In the genomic region with DNA sequence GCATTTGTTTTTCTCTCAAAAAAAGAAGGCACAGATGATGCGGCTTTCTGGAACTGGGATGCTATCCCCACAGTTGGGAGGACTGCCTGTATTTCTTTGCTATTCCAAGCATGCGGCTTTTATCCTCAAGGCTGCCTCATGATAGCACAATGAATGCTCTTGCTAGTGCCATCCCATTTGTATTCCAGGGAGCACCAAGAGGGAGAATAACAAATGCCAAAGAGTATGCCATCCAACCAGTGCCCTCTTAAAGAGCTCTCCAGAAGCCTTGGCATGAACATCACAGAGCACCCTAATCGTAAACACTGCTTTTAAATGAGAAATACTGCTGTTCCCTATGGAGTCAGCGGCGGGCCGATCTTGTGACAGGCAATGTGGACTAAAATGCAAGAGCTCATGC, we compare ENCODE assay signal across 16 mouse cellular contexts.
DNase-seq lines count a peak whose midpoint lies in the region; ATAC-seq lines count a peak whose summit lies in the region.
"Had no signal": no experiment of that assay in that cellular context is flagged by ENCODE, and none has a peak within 500 bp of the region (broad histone marks: within the 10 kb centered on the region; RNA-seq: fewer than 3 reads in every experiment).

No protein-coding gene starts in this region.

- H3K27me3 ChIP-seq in heart, embryonic 12.5 days (replicated peaks), result no peaks in the 10 kb centered on the region
- H3K27me3 ChIP-seq: liver, embryonic 12.5 days; neural tube, embryonic 12.5 days had no signal

- ATAC-seq in heart, embryonic 12.5 days (ENCODE audit: insufficient number of reproducible peaks, low FRiP score), result no peak
- ATAC-seq: liver, embryonic 12.5 days had no signal

- no peaks in the 10 kb centered on the region for H3K4me1 ChIP-seq in heart, embryonic 12.5 days (replicated peaks)
- H3K4me1 ChIP-seq: liver, embryonic 12.5 days; neural tube, embryonic 12.5 days had no signal

- H3K27ac ChIP-seq in heart, embryonic 12.5 days (ENCODE audit: poor library complexity, severe bottlenecking), result no peak overlapping the region
- H3K27ac ChIP-seq: liver, embryonic 12.5 days; neural tube, embryonic 12.5 days had no signal

- DNase-seq in heart, adult 11 months, result peak; percentile 55
- peak; percentile 9 to 17 for DNase-seq in layer of hippocampus, postnatal 10 days (ENCODE audit: low spot score in 2 of 2)
- DNase-seq in layer of hippocampus, adult 11-12 months (ENCODE audit: low spot score), result no peak
- peak; percentile 0 for DNase-seq in NIH3T3 (ENCODE audit: low read depth)
- DNase-seq in brain, embryonic 18.5 days (ENCODE audit: low read depth, low spot score), result peak; percentile 10
- DNase-seq in kidney, postnatal 36 days, result no peak
- DNase-seq: adrenal gland, postnatal 36 days; cerebellum, postnatal 36 days; gastrocnemius, postnatal 10 days; kidney, adult 2 months; kidney, postnatal 25 days; lung, embryonic 14.5 days; thymus, adult 18-20 months had no signal

- no peak overlapping the region for H3K4me3 ChIP-seq in heart, embryonic 12.5 days
- H3K4me3 ChIP-seq: liver, embryonic 12.5 days; neural tube, embryonic 12.5 days had no signal

- 86% methylated on average over 6 of the region's 6 CpGs for WGBS in heart, embryonic 12.5 days

- H3K36me3 ChIP-seq in heart, embryonic 12.5 days, result no peaks in the 10 kb centered on the region
- H3K36me3 ChIP-seq: liver, embryonic 12.5 days; neural tube, embryonic 12.5 days had no signal

- H3K9me3 ChIP-seq in heart, embryonic 12.5 days (replicated peaks), result no peaks in the 10 kb centered on the region; the same call in 1 of the 2 replicates
- H3K9me3 ChIP-seq: liver, embryonic 12.5 days; neural tube, embryonic 12.5 days had no signal

- H3K4me2 ChIP-seq in heart, embryonic 12.5 days, result no peak overlapping the region
- H3K4me2 ChIP-seq: liver, embryonic 12.5 days; lung, embryonic 14.5 days; neural tube, embryonic 12.5 days had no signal

- H3K9ac ChIP-seq in heart, embryonic 12.5 days, result no peak overlapping the region
- H3K9ac ChIP-seq: liver, embryonic 12.5 days; lung, embryonic 14.5 days; neural tube, embryonic 12.5 days had no signal

Comparison
In these comparisons a context has a peak if more than half of its experiments do, and no peak if none do; other contexts are left out.
1. DNase-seq: peak in heart, adult 11 months (single experiment), layer of hippocampus, postnatal 10 days (2 of 2), NIH3T3 (single experiment) and brain, embryonic 18.5 days (single experiment); none in layer of hippocampus, adult 11-12 months (single experiment) and kidney, postnatal 36 days (0 of 2).